Mouse (Mus musculus): ENCODE data around the gene Tmem40. TPM values are rescaled to one million over a fixed set of nuclear protein-coding genes. Genes with fewer than 3 reads are reported as not detected.

Gene Tmem40
- polyA plus RNA-seq, 1 experiment = not detected

GRCm38 (mm10) chr6:115697739-115698558 is 64.3 kb downstream of the Tmem40 start:
- Histone ChIP-seq H3K4me3 (ENCODE audit: insufficient read depth, low read depth, low read length) (no peak overlapping the region), H3K27ac (replicated peaks; ENCODE audit: low read depth, low read length) (no peak overlapping the region), H3K4me1 (ENCODE audit: control insufficient read depth, insufficient read depth, insufficient read length, low read length) (peaks cover 12% of the 10 kb centered on the region)

GRCm38 (mm10) chr6:115696707-115697215 is 65.4 kb downstream of the Tmem40 start:
- no peak overlapping the region for H3K4me3 ChIP-seq (ENCODE audit: insufficient read depth, low read depth, low read length)
- H3K4me1 ChIP-seq (ENCODE audit: control insufficient read depth, insufficient read depth, insufficient read length, low read length) = peaks cover 12% of the 10 kb centered on the region
- H3K27ac ChIP-seq (replicated peaks; ENCODE audit: low read depth, low read length) = no peak overlapping the region

- H3K27ac ChIP-seq (replicated peaks; ENCODE audit: low read depth, low read length) = no peak overlapping the region
- H3K4me1 ChIP-seq (ENCODE audit: control insufficient read depth, insufficient read depth, insufficient read length, low read length) = peaks cover 12% of the 10 kb centered on the region
- no peak overlapping the region for H3K4me3 ChIP-seq (ENCODE audit: insufficient read depth, low read depth, low read length)
These were observed 67.1 kb downstream of the Tmem40 start for GRCm38 (mm10) chr6:115695124-115695523.

GRCm38 (mm10) chr6:115694441-115694842 is 67.8 kb downstream of the Tmem40 start:
- Histone ChIP-seq H3K4me1 (ENCODE audit: control insufficient read depth, insufficient read depth, insufficient read length, low read length) (peaks cover 12% of the 10 kb centered on the region), H3K4me3 (ENCODE audit: insufficient read depth, low read depth, low read length) (no peak overlapping the region), H3K27ac (replicated peaks; ENCODE audit: low read depth, low read length) (no peak overlapping the region)

GRCm38 (mm10) chr6:115692963-115693730 is 69.1 kb downstream of the Tmem40 start:
- Histone ChIP-seq H3K4me1 (ENCODE audit: control insufficient read depth, insufficient read depth, insufficient read length, low read length) (peaks cover 12% of the 10 kb centered on the region), H3K27ac (replicated peaks; ENCODE audit: low read depth, low read length) (no peak overlapping the region), H3K4me3 (ENCODE audit: insufficient read depth, low read depth, low read length) (no peak overlapping the region)

GRCm38 (mm10) chr6:115692163-115692950 is 69.9 kb downstream of the Tmem40 start:
- peaks cover 6% of the 10 kb centered on the region for H3K4me1 ChIP-seq (ENCODE audit: control insufficient read depth, insufficient read depth, insufficient read length, low read length)
- no peak overlapping the region for H3K27ac ChIP-seq (replicated peaks; ENCODE audit: low read depth, low read length)
- no peak overlapping the region for H3K4me3 ChIP-seq (ENCODE audit: insufficient read depth, low read depth, low read length)

- H3K27ac ChIP-seq (replicated peaks; ENCODE audit: low read depth, low read length) = no peak overlapping the region
- no peak overlapping the region for H3K4me3 ChIP-seq (ENCODE audit: insufficient read depth, low read depth, low read length)
These were observed 72.1 kb downstream of the Tmem40 start for GRCm38 (mm10) chr6:115690105-115690504.

GRCm38 (mm10) chr6:115688589-115688988 is 73.6 kb downstream of the Tmem40 start:
- no peak overlapping the region for H3K27ac ChIP-seq (replicated peaks; ENCODE audit: low read depth, low read length)
- no peak overlapping the region for H3K4me3 ChIP-seq (ENCODE audit: insufficient read depth, low read depth, low read length)
- H3K4me1 ChIP-seq (ENCODE audit: control insufficient read depth, insufficient read depth, insufficient read length, low read length) = no peaks in the 10 kb centered on the region

More at GRCm38 (mm10) chr6:115690105-115690504, 72.1 kb downstream of the Tmem40 start:
- peaks cover 6% of the 10 kb centered on the region for H3K4me1 ChIP-seq (ENCODE audit: control insufficient read depth, insufficient read depth, insufficient read length, low read length)

- H3K4me3 ChIP-seq (ENCODE audit: insufficient read depth, low read depth, low read length) = no peak overlapping the region
- H3K4me1 ChIP-seq (ENCODE audit: control insufficient read depth, insufficient read depth, insufficient read length, low read length) = no peaks in the 10 kb centered on the region
- H3K27ac ChIP-seq (replicated peaks; ENCODE audit: low read depth, low read length) = no peak overlapping the region
These were observed 74.5 kb downstream of the Tmem40 start for GRCm38 (mm10) chr6:115687753-115688152.

- H3K4me3 ChIP-seq (ENCODE audit: insufficient read depth, low read depth, low read length) = no peak overlapping the region
- H3K27ac ChIP-seq (replicated peaks; ENCODE audit: low read depth, low read length) = no peak overlapping the region
- no peaks in the 10 kb centered on the region for H3K4me1 ChIP-seq (ENCODE audit: control insufficient read depth, insufficient read depth, insufficient read length, low read length)
These were observed 77.2 kb downstream of the Tmem40 start for GRCm38 (mm10) chr6:115684851-115685646.

- no peak overlapping the region for H3K27ac ChIP-seq (replicated peaks; ENCODE audit: low read depth, low read length)
- no peaks in the 10 kb centered on the region for H3K4me1 ChIP-seq (ENCODE audit: control insufficient read depth, insufficient read depth, insufficient read length, low read length)
These were observed 77.9 kb downstream of the Tmem40 start for GRCm38 (mm10) chr6:115684271-115684670.

GRCm38 (mm10) chr6:115681066-115681465 is 81.1 kb downstream of the Tmem40 start:
- H3K27ac ChIP-seq (replicated peaks; ENCODE audit: low read depth, low read length) = no peak overlapping the region
- no peaks in the 10 kb centered on the region for H3K4me1 ChIP-seq (ENCODE audit: control insufficient read depth, insufficient read depth, insufficient read length, low read length)
- H3K4me3 ChIP-seq (ENCODE audit: insufficient read depth, low read depth, low read length) = no peak overlapping the region

More at GRCm38 (mm10) chr6:115684271-115684670, 77.9 kb downstream of the Tmem40 start:
- H3K4me3 ChIP-seq (ENCODE audit: insufficient read depth, low read depth, low read length) = no peak overlapping the region

All from brown adipose tissue, adult 24 weeks (tissue).